Mouse (Mus musculus) liver, embryonic 15.5 days (tissue): ENCODE data around the gene Rsu1. TPM values are rescaled to one million over a fixed set of nuclear protein-coding genes. Genes with fewer than 3 reads are reported as not detected.

Source experiments
- ATAC-seq: fragments of 200-750 bp; cut with Nextera tagmentation; 2 replicates; pipeline ENCODE4 v1.8.0; 2017; ENCODE audit warnings: moderate number of reproducible peaks, mild to moderate bottlenecking, moderate library complexity; ENCODE audit not compliant: insufficient read depth
- H3K27ac ChIP-seq: fragments of 300-500 bp; sonication (generic); replicated peaks from 2 replicates; pipeline ENCODE4 v1.5.1; 2015; ENCODE audit warnings: mild to moderate bottlenecking, inconsistent platforms
- H3K27me3 ChIP-seq: fragments of 300-500 bp; sonication (generic); 2 replicates; pipeline ENCODE4 v1.6.1; 2015; ENCODE audit warnings: mild to moderate bottlenecking, inconsistent platforms
- H3K36me3 ChIP-seq: fragments of 300-500 bp; sonication (generic); replicated peaks from 2 replicates; pipeline ENCODE4 v1.6.1; 2015; ENCODE audit warnings: moderate library complexity, mild to moderate bottlenecking, inconsistent platforms
- H3K4me1 ChIP-seq: fragments of 300-500 bp; sonication (generic); replicated peaks from 2 replicates; pipeline ENCODE4 v1.6.1; 2015; ENCODE audit warnings: inconsistent platforms
- H3K4me2 ChIP-seq: fragments of 300-500 bp; sonication (generic); 2 replicates; pipeline ENCODE4 v1.6.1; 2015; ENCODE audit warnings: moderate library complexity, mild to moderate bottlenecking, inconsistent platforms
- H3K4me3 ChIP-seq: fragments of 300-500 bp; sonication (generic); replicated peaks from 2 replicates; pipeline ENCODE4 v1.5.1; 2015; ENCODE audit warnings: mild to moderate bottlenecking, inconsistent platforms
- H3K9ac ChIP-seq: fragments of 300-500 bp; sonication (generic); 2 replicates; pipeline ENCODE4 v1.6.1; 2015; ENCODE audit warnings: moderate library complexity, mild to moderate bottlenecking, inconsistent platforms
- H3K9me3 ChIP-seq: fragments of 300-500 bp; sonication (generic); replicated peaks from 2 replicates; pipeline ENCODE4 v1.6.1; 2016; ENCODE audit warnings: inconsistent platforms
- WGBS: fragments of 180-500 bp; shearing (Covaris S2); methylation state at CpG from one replicate; pipeline ENCODE4 v1.1.7; 2015; ENCODE audit warnings: mixed read lengths; ENCODE audit not compliant: insufficient replicate concordance; 5-methylcytosine and 5-hydroxymethylcytosine counted together
- polyA plus RNA-seq: library from polyadenylated mRNA; unstranded; fragments of >200 nt; fragmentation: Nextera tagmentation; extraction: Ambion mirVana; gene quantifications from 2 replicates; pipeline ENCODE4 v1.2.1, GENCODE M21; 2015

The Rsu1 gene
- polyA plus RNA-seq, 1 experiment from 2014 or later: 55.2 TPM

- H3K4me3 ChIP-seq: no peak overlapping the region
- no peaks in the 10 kb centered on the region for H3K9me3 ChIP-seq
- no peaks in the 10 kb centered on the region for H3K36me3 ChIP-seq
- no peak for ATAC-seq
- H3K4me2 ChIP-seq: no peak overlapping the region
- no peaks in the 10 kb centered on the region for H3K27me3 ChIP-seq
- peaks cover 20% of the 10 kb centered on the region for H3K4me1 ChIP-seq
- H3K9ac ChIP-seq: no peak overlapping the region
- WGBS: 72% methylated on average over 6 of the region's 6 CpGs
- H3K27ac ChIP-seq: no peak overlapping the region
Measured at GRCm38 (mm10) chr2:13048649-13049048, 222.6 kb downstream of the Rsu1 start.

DNA sequence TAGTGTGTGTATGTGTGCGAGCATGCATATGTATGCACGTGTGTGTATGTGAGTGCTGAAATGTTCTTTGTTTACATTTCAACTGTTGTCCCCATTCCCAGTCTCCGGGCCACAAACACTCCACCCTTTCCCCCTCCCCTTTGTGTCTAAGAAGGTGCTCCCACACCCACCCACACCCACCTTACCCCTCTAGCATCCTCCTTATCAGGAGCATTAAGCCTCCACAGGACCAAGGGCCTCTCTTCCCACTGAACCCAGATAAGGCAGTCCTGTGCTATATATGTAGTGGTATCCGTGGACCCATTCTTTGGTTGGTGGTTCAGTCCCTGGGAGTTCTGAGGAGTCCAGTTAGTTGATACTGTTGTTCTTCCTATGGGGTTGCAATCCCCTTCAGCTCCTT lies 226.7 kb downstream of the Rsu1 start:
- H3K9me3 ChIP-seq: no peaks in the 10 kb centered on the region
- H3K4me2 ChIP-seq: peak overlapping the region; percentile 49
- peaks cover 20% of the 10 kb centered on the region for H3K4me1 ChIP-seq
- H3K27ac ChIP-seq: peak overlapping the region; percentile 24; the same call in 1 of the 2 replicates
- no peak overlapping the region for H3K9ac ChIP-seq
- no peak overlapping the region for H3K4me3 ChIP-seq
- H3K36me3 ChIP-seq: no peaks in the 10 kb centered on the region
- 59% methylated on average over 4 of the region's 4 CpGs for WGBS
- ATAC-seq: peak; percentile 99
- H3K27me3 ChIP-seq: no peaks in the 10 kb centered on the region

DNA sequence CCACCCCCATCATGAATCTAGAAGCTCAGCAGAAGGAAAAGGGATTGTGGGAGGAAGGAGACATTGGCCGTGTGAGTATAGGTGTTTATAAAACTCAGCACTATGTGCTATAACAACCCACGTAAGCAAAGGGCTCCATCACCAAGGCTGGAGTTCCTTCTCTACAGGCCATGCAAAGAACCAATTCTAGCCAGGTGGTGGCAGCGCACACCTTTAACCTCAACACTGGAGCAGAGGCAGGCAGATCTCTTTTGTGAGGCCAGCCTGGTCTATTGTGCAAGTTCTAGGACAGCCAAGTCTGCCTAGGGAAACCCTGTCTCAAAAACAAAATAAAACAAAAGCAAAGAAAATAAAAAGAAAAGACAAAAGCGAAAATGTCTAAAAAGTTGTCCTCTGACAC lies 231.4 kb downstream of the Rsu1 start:
- Histone ChIP-seq H3K36me3 (no peaks in the 10 kb centered on the region), H3K4me1 (peaks cover 11% of the 10 kb centered on the region), H3K4me2 (no peak overlapping the region), H3K27ac (no peak overlapping the region), H3K9me3 (no peaks in the 10 kb centered on the region), H3K4me3 (no peak overlapping the region), H3K9ac (no peak overlapping the region), H3K27me3 (no peaks in the 10 kb centered on the region; the same call in 1 of the 2 replicates)
- WGBS: 70% methylated on average over 4 of the region's 4 CpGs
- no peak for ATAC-seq

GRCm38 (mm10) chr2:13038772-13039171 lies 232.4 kb downstream of the Rsu1 start:
- H3K9ac ChIP-seq: no peak overlapping the region
- no peak for ATAC-seq
- 53% methylated on average over 3 of the region's 3 CpGs for WGBS
- H3K4me1 ChIP-seq: peaks cover under 1% of the 10 kb centered on the region; the same call in 1 of the 2 replicates
- H3K4me3 ChIP-seq: no peak overlapping the region
- H3K4me2 ChIP-seq: no peak overlapping the region
- no peaks in the 10 kb centered on the region for H3K9me3 ChIP-seq
- no peak overlapping the region for H3K27ac ChIP-seq
- H3K27me3 ChIP-seq: no peaks in the 10 kb centered on the region; the same call in 1 of the 2 replicates
- H3K36me3 ChIP-seq: no peaks in the 10 kb centered on the region

Other genes with a start within 250 kb of the Rsu1 start
- gene Cubn, start 220.4 kb upstream of the Rsu1 start, polyA plus RNA-seq: 0.06 and 0.10 TPM in 2 replicates